Mouse (Mus musculus): Measurements from ENCODE around the gene Astn2. TPM values are rescaled to one million over a fixed set of nuclear protein-coding genes. Genes with fewer than 3 reads are reported as not detected.

The Astn2 gene
- polyA plus RNA-seq, 1 experiment, result not detected

DNA sequence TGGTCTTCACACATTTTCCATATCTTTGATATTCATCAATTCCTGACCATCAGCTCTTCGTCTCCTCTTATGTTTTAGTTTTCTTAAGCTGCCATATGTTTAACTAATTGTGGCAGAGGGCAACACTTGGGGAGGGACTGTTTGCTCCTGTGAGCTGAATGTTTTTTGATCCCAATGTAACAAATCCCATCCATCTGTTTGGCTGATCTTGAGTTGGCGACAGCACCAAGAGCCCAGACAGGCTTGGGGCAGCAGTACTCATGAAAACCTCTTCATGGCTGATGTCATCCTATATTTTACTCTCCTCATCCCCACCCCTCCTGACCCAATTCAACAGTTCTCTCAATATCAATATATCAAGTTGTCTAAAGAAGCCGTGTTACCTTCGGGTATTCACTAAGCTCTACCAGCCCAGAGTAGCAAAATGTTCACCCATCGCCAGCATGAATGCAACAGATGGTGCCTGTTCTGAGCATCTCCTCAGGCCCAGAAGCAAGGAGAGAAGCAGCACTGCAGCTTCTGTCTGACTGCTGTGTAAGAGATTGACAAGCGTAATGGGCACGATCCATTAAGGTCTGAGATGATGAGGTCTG lies 281.5 kb downstream of the Astn2 start:
- Histone ChIP-seq H3K4me3 (replicated peaks) (no peak overlapping the region), H3K4me1 (no peaks in the 10 kb centered on the region), H3K9me3 (no peaks in the 10 kb centered on the region), H3K36me3 (replicated peaks; ENCODE audit: low read length) (no peaks in the 10 kb centered on the region), H3K27me3 (replicated peaks) (no peaks in the 10 kb centered on the region)
- TF ChIP-seq GATA1 (IDR thresholded peaks at IDR 0.05; ENCODE audit: borderline replicate concordance, low read length) (no peak), FLI1 (IDR thresholded peaks at IDR 0.05; ENCODE audit: low read length) (no peak)

DNA sequence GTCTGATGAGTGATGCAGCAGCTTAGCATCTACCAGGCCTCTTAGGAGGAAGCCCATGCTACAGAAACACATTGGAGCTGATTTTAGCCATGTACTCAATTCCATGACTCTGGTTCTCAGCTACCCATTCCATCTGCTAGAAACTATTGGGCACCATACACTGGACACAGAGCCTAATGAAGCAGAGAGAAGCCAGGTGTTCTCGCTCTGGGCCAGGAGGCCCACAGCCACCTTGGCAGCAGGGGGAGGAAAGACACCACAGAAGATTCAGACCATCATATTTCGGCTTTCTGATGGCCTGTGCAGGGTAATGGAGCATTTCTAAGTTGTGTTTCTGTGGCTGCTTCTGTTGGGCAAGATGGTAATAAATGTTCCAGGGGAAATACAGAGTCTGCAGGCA lies 290.2 kb downstream of the Astn2 start:
- no peaks in the 10 kb centered on the region for H3K27me3 ChIP-seq (replicated peaks)
- H3K4me3 ChIP-seq (replicated peaks), result no peak overlapping the region
- no peak for TF ChIP-seq GATA1 (IDR thresholded peaks at IDR 0.05; ENCODE audit: borderline replicate concordance, low read length)
- no peak for TF ChIP-seq FLI1 (IDR thresholded peaks at IDR 0.05; ENCODE audit: low read length)
- no peaks in the 10 kb centered on the region for H3K4me1 ChIP-seq
- H3K36me3 ChIP-seq (replicated peaks; ENCODE audit: low read length), result no peaks in the 10 kb centered on the region
- H3K9me3 ChIP-seq, result no peaks in the 10 kb centered on the region

DNA sequence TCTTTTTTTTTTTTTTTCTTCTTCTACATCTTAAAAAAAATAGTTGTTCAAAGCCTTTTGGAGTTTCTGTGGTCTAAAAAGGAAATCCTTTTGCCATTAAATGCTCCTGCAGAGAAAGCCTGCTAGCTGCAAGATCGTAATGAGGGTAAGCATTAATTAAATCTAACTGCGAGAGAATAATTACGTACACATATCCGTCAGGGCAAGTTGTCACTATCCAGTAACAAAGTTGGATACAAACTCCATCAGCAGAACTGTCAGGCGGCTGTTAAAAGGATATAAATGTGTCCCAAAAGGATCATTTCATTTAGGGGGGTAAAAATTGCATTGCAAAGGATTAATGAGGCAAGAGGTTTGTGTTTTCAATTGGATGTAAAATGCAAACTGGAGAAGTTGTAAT lies 302.4 kb downstream of the Astn2 start:
- Histone ChIP-seq H3K27me3 (replicated peaks) (no peaks in the 10 kb centered on the region), H3K4me1 (no peaks in the 10 kb centered on the region), H3K9me3 (no peaks in the 10 kb centered on the region), H3K4me3 (replicated peaks) (no peak overlapping the region), H3K36me3 (replicated peaks; ENCODE audit: low read length) (no peaks in the 10 kb centered on the region)
- TF ChIP-seq FLI1 (IDR thresholded peaks at IDR 0.05; ENCODE audit: low read length), result no peak
- no peak for TF ChIP-seq GATA1 (IDR thresholded peaks at IDR 0.05; ENCODE audit: borderline replicate concordance, low read length)

DNA sequence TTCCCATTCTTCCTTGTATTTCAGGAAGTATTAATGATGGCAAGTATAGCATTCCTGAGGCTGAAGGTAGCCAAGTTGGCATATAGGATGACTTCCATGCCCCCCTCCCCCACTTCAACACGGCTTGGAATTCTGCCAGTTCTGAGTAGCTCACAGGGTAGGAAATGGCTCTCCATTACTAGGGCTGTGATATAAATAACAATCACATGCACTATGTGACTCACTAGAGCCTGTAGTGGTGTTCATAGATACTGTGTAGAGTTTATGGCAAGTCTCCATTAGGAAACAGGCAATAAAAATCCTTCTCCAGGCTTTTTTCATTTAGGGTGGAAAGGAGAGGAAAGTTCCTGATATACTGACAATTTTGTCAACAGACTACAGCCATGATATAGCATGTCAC lies 306.8 kb downstream of the Astn2 start:
- Histone ChIP-seq H3K36me3 (replicated peaks; ENCODE audit: low read length) (no peaks in the 10 kb centered on the region), H3K4me1 (no peaks in the 10 kb centered on the region), H3K27me3 (replicated peaks) (no peaks in the 10 kb centered on the region)

DNA sequence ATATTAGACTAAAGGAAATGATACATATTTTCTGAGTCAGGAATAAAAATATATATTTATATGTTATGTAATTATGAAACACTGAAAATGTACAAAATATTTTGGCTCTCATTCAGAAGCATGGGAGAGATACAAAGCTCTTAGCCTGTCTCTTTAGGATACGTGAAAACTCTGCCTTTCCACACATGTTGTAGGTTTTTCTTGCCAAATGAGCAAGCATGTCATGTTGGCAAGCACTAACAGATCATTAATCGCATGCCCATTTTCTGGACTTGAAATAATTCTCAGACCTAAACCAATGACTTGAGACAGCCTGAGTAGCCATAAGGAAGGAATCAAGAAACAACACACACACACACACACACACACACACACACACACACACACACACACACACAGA lies 308.3 kb downstream of the Astn2 start:
- H3K9me3 ChIP-seq, result no peaks in the 10 kb centered on the region
- no peak for TF ChIP-seq FLI1 (IDR thresholded peaks at IDR 0.05; ENCODE audit: low read length)
- no peaks in the 10 kb centered on the region for H3K36me3 ChIP-seq (replicated peaks; ENCODE audit: low read length)
- H3K4me3 ChIP-seq (replicated peaks), result no peak overlapping the region
- no peaks in the 10 kb centered on the region for H3K27me3 ChIP-seq (replicated peaks)
- no peaks in the 10 kb centered on the region for H3K4me1 ChIP-seq

More for the DNA sequence above, 306.8 kb downstream of the Astn2 start:
- H3K9me3 ChIP-seq, result no peaks in the 10 kb centered on the region
- TF ChIP-seq GATA1 (IDR thresholded peaks at IDR 0.05; ENCODE audit: borderline replicate concordance, low read length) (no peak), FLI1 (IDR thresholded peaks at IDR 0.05; ENCODE audit: low read length) (no peak)
- no peak overlapping the region for H3K4me3 ChIP-seq (replicated peaks)

DNA sequence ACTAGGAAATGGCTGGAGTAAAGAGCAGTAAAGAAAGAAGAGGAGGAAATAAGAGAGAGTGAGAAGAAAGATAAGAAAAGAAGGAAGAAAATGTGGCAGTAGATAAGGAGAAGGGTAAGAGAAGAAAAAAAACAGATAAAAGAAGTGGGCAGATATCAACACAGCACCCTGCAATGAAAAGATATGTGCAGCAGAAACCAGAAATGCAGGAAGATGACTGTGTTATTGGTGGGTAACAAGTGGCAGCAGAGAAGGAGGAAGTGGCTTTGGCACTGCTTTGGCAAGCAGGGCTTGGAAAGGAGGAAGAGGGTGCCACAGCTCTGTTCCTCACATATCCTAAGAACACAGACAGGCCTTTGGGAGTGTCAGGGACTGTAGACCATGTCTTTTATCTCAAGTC lies 347.2 kb downstream of the Astn2 start:
- Histone ChIP-seq H3K36me3 (replicated peaks; ENCODE audit: low read length) (no peaks in the 10 kb centered on the region), H3K4me3 (replicated peaks) (no peak overlapping the region), H3K4me1 (0 out of 2 replicates have a peak, but pooled peaks cover 3% of the 10 kb centered on the region), H3K27me3 (replicated peaks) (no peaks in the 10 kb centered on the region), H3K9me3 (no peaks in the 10 kb centered on the region; the same call in 1 of the 2 replicates)
- no peak for TF ChIP-seq GATA1 (IDR thresholded peaks at IDR 0.05; ENCODE audit: borderline replicate concordance, low read length)
- TF ChIP-seq FLI1 (IDR thresholded peaks at IDR 0.05; ENCODE audit: low read length), result no peak

DNA sequence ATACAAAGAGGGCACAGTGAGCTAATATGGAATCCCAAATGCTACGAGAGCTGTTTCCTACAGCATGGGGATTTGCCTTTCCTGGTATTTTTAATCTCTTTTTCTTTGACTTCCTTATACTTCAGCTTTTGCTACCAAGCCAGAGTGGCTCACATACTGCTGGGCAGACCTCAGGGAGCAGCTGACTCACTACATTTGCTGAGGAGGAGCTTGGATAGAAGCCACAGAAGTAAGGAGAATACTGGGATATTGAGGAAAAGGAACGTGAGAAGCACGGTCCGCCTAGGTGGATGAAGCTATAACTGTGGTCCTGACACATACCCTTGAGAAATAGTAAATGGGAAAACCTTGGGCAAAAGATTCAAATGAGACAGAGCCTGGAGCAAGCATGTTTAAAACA lies 348.7 kb downstream of the Astn2 start:
- TF ChIP-seq GATA1 (IDR thresholded peaks at IDR 0.05; ENCODE audit: borderline replicate concordance, low read length) (no peak), FLI1 (IDR thresholded peaks at IDR 0.05; ENCODE audit: low read length) (no peak)
- Histone ChIP-seq H3K4me1 (0 out of 2 replicates have a peak, but pooled peaks cover 3% of the 10 kb centered on the region), H3K36me3 (replicated peaks; ENCODE audit: low read length) (no peaks in the 10 kb centered on the region), H3K4me3 (replicated peaks) (no peak overlapping the region), H3K27me3 (replicated peaks) (no peaks in the 10 kb centered on the region), H3K9me3 (no peaks in the 10 kb centered on the region; the same call in 1 of the 2 replicates)

DNA sequence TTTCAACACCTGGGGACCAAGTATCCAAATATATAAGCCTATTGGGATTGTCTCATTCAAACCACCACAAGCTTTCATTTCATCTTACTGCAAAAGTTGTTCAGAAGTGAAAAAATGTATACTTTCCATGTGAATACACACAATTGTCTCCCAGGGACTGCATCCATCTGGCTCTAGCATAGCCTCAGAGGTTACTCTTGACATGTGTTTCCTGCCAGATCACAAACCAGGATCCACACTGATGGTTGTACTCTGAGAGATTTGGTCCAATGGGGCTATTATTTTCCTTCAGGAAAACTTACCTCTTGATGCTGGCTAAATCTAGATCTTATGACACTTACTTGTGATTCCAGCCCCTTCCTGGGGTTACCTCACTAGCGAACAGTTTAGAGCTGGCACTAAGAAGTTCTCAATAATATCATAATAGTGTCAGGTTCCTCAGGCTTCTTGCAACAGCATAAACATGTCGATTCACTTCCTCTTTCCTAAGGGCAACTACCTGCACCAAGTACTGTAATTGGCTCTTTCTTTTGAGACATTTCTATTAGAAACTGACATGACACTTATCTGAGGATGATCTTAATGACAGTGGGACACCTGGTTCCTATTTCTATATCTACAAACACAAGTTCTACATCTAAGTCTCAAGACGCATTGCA lies 361.3 kb downstream of the Astn2 start:
- H3K4me3 ChIP-seq (replicated peaks), result no peak overlapping the region
- H3K36me3 ChIP-seq (replicated peaks; ENCODE audit: low read length), result no peaks in the 10 kb centered on the region
- TF ChIP-seq GATA1 (IDR thresholded peaks at IDR 0.05; ENCODE audit: borderline replicate concordance, low read length) (no peak), FLI1 (IDR thresholded peaks at IDR 0.05; ENCODE audit: low read length) (no peak)
- no peaks in the 10 kb centered on the region for H3K27me3 ChIP-seq (replicated peaks)
- no peaks in the 10 kb centered on the region for H3K4me1 ChIP-seq
- H3K9me3 ChIP-seq, result no peaks in the 10 kb centered on the region

DNA sequence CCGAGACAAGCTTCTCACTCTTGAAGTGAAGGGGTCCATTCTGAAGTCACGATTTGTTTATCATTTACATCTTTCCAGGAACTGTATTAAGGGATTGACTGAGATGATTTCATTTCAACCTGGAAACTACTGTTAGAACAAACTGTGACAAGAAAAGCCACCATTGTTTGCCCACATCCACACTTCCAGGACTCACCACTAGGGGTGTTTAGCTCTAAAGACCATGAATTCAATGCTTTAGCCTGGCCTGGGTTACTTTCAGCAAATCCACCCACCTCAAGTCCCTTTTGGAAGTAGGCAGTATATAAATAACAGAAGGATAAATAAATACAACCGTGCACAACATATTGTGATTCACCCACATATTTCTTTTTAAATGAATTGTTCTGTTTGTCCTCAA lies 370.6 kb downstream of the Astn2 start:
- no peaks in the 10 kb centered on the region for H3K36me3 ChIP-seq (replicated peaks; ENCODE audit: low read length)
- H3K9me3 ChIP-seq, result peaks cover 12% of the 10 kb centered on the region; the same call in 1 of the 2 replicates
- no peak for TF ChIP-seq GATA1 (IDR thresholded peaks at IDR 0.05; ENCODE audit: borderline replicate concordance, low read length)
- TF ChIP-seq FLI1 (IDR thresholded peaks at IDR 0.05; ENCODE audit: low read length), result no peak
- no peaks in the 10 kb centered on the region for H3K4me1 ChIP-seq
- no peak overlapping the region for H3K4me3 ChIP-seq (replicated peaks)
- H3K27me3 ChIP-seq (replicated peaks), result no peaks in the 10 kb centered on the region

DNA sequence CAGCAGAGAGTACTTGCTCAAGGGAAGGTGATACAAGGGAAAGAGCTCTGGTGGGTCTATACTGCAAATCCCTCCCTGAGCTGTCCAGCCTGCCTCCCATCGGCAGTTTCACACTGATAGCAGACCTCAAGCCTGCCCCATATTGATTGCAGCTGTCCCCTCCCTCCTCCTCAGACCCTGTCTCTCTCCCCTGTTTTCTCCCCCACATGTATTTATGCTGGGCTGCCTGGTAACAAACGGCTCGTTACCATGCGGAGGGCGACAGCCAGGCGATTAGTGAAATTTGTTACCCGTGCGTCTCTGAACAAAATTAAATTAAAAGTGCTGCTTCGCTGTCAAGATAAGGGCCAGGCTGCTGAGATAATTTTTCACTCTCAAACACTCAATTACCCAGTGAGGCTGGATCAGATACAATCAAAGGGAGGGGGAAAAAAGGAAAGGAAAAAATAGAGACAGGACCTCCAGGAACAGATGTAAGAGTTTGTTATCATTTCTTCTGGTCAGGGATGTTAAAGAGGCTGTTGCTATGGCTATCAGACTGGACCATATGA lies 373.0 kb downstream of the Astn2 start:
- peaks cover 12% of the 10 kb centered on the region; the same call in 1 of the 2 replicates for H3K9me3 ChIP-seq
- TF ChIP-seq GATA1 (IDR thresholded peaks at IDR 0.05; ENCODE audit: borderline replicate concordance, low read length) (no peak), FLI1 (IDR thresholded peaks at IDR 0.05; ENCODE audit: low read length) (no peak)
- no peaks in the 10 kb centered on the region for H3K36me3 ChIP-seq (replicated peaks; ENCODE audit: low read length)
- H3K27me3 ChIP-seq (replicated peaks), result no peaks in the 10 kb centered on the region
- no peak overlapping the region for H3K4me3 ChIP-seq (replicated peaks)
- no peaks in the 10 kb centered on the region for H3K4me1 ChIP-seq
